9 mouse cellular contexts compared by ENCODE assay signal in the genomic region with DNA sequence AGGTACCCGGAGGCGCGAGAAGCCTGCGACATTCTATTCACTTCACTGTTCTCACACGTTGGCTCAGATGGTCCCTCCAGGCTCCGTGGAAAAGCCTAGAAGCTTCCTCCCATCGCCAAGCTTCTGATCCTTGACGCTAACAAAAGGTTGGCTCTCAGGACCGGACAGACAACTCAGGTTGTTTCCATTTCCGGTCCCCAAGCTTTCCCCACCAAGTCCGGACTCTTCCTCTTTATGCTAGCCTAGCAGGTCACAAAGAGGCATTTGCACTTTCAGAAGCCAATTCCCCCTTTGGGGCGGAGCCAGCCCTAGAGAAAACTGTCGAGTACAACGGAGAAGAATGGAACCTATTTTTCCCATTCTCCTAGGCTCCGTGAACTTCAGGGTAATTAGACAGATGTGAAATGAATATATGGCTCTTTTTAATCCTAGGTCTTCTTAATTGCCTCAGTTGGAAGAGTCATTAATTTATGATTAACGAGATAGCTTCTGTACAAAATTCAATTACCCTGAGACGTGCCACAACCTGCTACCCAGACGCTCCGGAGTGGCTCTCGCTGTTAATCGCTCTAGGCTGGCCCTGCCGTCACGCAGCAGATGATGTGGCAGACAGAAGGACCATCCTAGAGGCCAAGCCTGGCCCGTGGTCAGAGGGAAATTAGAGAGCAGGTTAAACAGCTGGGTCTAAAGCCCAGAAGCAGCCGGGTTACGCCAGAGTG.
DNase-seq lines count a peak whose midpoint lies in the region; ATAC-seq and TF ChIP-seq lines count a peak whose summit lies in the region.
"Had no signal": no experiment of that assay in that cellular context is flagged by ENCODE, and none has a peak within 500 bp of the region (broad histone marks: within the 10 kb centered on the region; RNA-seq: fewer than 3 reads in every experiment).

No protein-coding gene starts in this region.

- TF ChIP-seq POLR2A in lung, adult 2 months (IDR thresholded peaks at IDR 0.05; ENCODE audit: borderline replicate concordance, extremely low read depth, low read depth, low read length) = no peak

- no peak overlapping the region for H3K9ac ChIP-seq in forebrain, embryonic 15.5 days (replicated peaks)
- H3K9ac ChIP-seq in limb, embryonic 12.5 days (replicated peaks) = no peak overlapping the region
- no peak overlapping the region for H3K9ac ChIP-seq in midbrain, embryonic 15.5 days

- no peaks in the 10 kb centered on the region for H3K9me3 ChIP-seq in forebrain, embryonic 15.5 days
- no peaks in the 10 kb centered on the region for H3K9me3 ChIP-seq in limb, embryonic 12.5 days
- H3K9me3 ChIP-seq in midbrain, embryonic 15.5 days = no peaks in the 10 kb centered on the region
- H3K9me3 ChIP-seq: G1E had no signal

- ATAC-seq in forebrain, embryonic 15.5 days (replicated peaks) = peak; percentile 47; the same call in 1 of the 2 replicates
- ATAC-seq in limb, embryonic 12.5 days (ENCODE audit: insufficient number of reproducible peaks, insufficient read depth, low FRiP score, low TSS enrichment, low read depth) = no peak
- 0 out of 2 replicates have a peak, but pooled peaks have one; percentile 42 for ATAC-seq in midbrain, embryonic 15.5 days (replicated peaks)

- peak overlapping the region; percentile 24 for H3K27ac ChIP-seq in forebrain, embryonic 15.5 days (replicated peaks)
- H3K27ac ChIP-seq in limb, embryonic 12.5 days = no peak overlapping the region
- H3K27ac ChIP-seq in midbrain, embryonic 15.5 days = peak overlapping the region; percentile 43

- no peaks in the 10 kb centered on the region for H3K36me3 ChIP-seq in forebrain, embryonic 15.5 days
- H3K36me3 ChIP-seq in limb, embryonic 12.5 days = no peaks in the 10 kb centered on the region
- no peaks in the 10 kb centered on the region for H3K36me3 ChIP-seq in midbrain, embryonic 15.5 days (replicated peaks)
- H3K36me3 ChIP-seq: G1E had no signal

- H3K27me3 ChIP-seq in forebrain, embryonic 15.5 days = no peaks in the 10 kb centered on the region
- peaks cover 14% of the 10 kb centered on the region for H3K27me3 ChIP-seq in limb, embryonic 12.5 days
- H3K27me3 ChIP-seq in midbrain, embryonic 15.5 days (replicated peaks) = no peaks in the 10 kb centered on the region

- H3K4me1 ChIP-seq in lung, adult 2 months (ENCODE audit: control insufficient read depth, insufficient read depth, low read length) = peaks cover 2% of the 10 kb centered on the region; the same call in 1 of the 2 replicates
- peaks cover 14% of the 10 kb centered on the region for H3K4me1 ChIP-seq in forebrain, embryonic 15.5 days
- peaks cover 41% of the 10 kb centered on the region for H3K4me1 ChIP-seq in limb, embryonic 12.5 days (replicated peaks)
- peaks cover 12% of the 10 kb centered on the region for H3K4me1 ChIP-seq in midbrain, embryonic 15.5 days

- no peak overlapping the region for H3K4me3 ChIP-seq in lung, adult 2 months (replicated peaks; ENCODE audit: extremely low read depth, low read depth, low read length)
- no peak overlapping the region for H3K4me3 ChIP-seq in forebrain, embryonic 15.5 days
- no peak overlapping the region for H3K4me3 ChIP-seq in limb, embryonic 12.5 days (replicated peaks)
- H3K4me3 ChIP-seq in midbrain, embryonic 15.5 days = no peak overlapping the region

- DNase-seq in lung, adult 18-20 months = peak; percentile 17 to 35
- no peak for DNase-seq in lung, adult 2 months
- peak; percentile 39 for DNase-seq in heart, postnatal 36 days
- DNase-seq in ovary, adult 18-20 months (ENCODE audit: low spot score) = no peak
- DNase-seq in thymus, adult 18-20 months = no peak

- intact Hi-C loops in heart, postnatal 36 days (cut with DNase I) = loop anchor here (2.0 kb wide), 3 partner anchors 63 to 197 kb away; no protein-coding TSS in a partner anchor

- WGBS in lung, adult 2 months = 42% methylated on average over 26 of the region's 26 CpGs
- WGBS in forebrain, embryonic 15.5 days = 11% methylated on average over 26 of the region's 26 CpGs
- 24% methylated on average over 26 of the region's 26 CpGs for WGBS in limb, embryonic 12.5 days
- 34% methylated on average over 26 of the region's 26 CpGs for WGBS in midbrain, embryonic 15.5 days

- peak overlapping the region; percentile 16 for H3K4me2 ChIP-seq in forebrain, embryonic 15.5 days (replicated peaks)
- peak overlapping the region; percentile 39 for H3K4me2 ChIP-seq in limb, embryonic 12.5 days
- H3K4me2 ChIP-seq in midbrain, embryonic 15.5 days = peak overlapping the region; percentile 18; the same call in 1 of the 2 replicates

- TF ChIP-seq CTCF in lung, adult 2 months (IDR thresholded peaks at IDR 0.05; ENCODE audit: insufficient read depth, low read length) = no peak

Comparison
In these comparisons a context has a peak if more than half of its experiments do, and no peak if none do; other contexts are left out.
1. DNase-seq: peak in lung, adult 18-20 months (2 of 2) and heart, postnatal 36 days (2 of 2); none in lung, adult 2 months (single experiment), ovary, adult 18-20 months (single experiment) and thymus, adult 18-20 months (0 of 2).
2. Peak in every context shown above with its lines, with median percentiles within 50 percentile points of each other: H3K4me2 ChIP-seq.